8 mouse cellular contexts compared by ENCODE assay signal in genomic region chr3:100490010-100490300, GRCm38 (mm10). TPM values are rescaled to one million over a fixed set of nuclear protein-coding genes. Genes with fewer than 3 reads are reported as not detected.
DNase-seq lines count a peak whose midpoint lies in the region; ATAC-seq and TF ChIP-seq lines count a peak whose summit lies in the region.

No protein-coding gene starts in this region.

- no peak overlapping the region for H3K27ac ChIP-seq in heart, embryonic 11.5 days (ENCODE audit: low read depth, low read length)
- H3K27ac ChIP-seq in hindbrain, embryonic 10.5 days: peak overlapping the region; percentile 85; the same call in 1 of the 2 replicates
- peak overlapping the region; percentile 82; the same call in 1 of the 2 replicates for H3K27ac ChIP-seq in liver, postnatal 0 days (ENCODE audit: low read depth)

- DNase-seq in heart, postnatal 36 days: no peak
- peak; percentile 36 for DNase-seq in ES-CJ7 (ENCODE audit: low read depth, low spot score)
- no peak for DNase-seq in hindbrain, embryonic 10.5 days (ENCODE audit: low spot score)
- DNase-seq in liver, postnatal 0 days: no peak
- DNase-seq in urinary bladder, adult 18-20 months (ENCODE audit: low spot score in 2 of 2): no peak
- no peak for DNase-seq in gastrocnemius, postnatal 36 days

- peaks cover 7% of the 10 kb centered on the region; the same call in 1 of the 2 replicates for H3K4me1 ChIP-seq in heart, embryonic 11.5 days (ENCODE audit: control insufficient read depth, insufficient read depth, low read length)
- H3K4me1 ChIP-seq in hindbrain, embryonic 10.5 days (replicated peaks): peaks cover 36% of the 10 kb centered on the region
- H3K4me1 ChIP-seq in liver, postnatal 0 days (ENCODE audit: insufficient read depth): peaks cover 28% of the 10 kb centered on the region

- peaks cover 10% of the 10 kb centered on the region for H3K27me3 ChIP-seq in heart, embryonic 11.5 days (ENCODE audit: control insufficient read depth, insufficient read depth, low read length)
- H3K27me3 ChIP-seq in hindbrain, embryonic 10.5 days (ENCODE audit: insufficient read depth, poor library complexity, severe bottlenecking): peaks cover 51% of the 10 kb centered on the region
- peaks cover 10% of the 10 kb centered on the region; the same call in 1 of the 2 replicates for H3K27me3 ChIP-seq in liver, postnatal 0 days (ENCODE audit: insufficient read depth, low read length)

- H3K4me2 ChIP-seq in heart, embryonic 11.5 days: peak overlapping the region; percentile 99
- H3K4me2 ChIP-seq in liver, postnatal 0 days (ENCODE audit: low read depth, low read length): peak overlapping the region; percentile 96

- peak overlapping the region; percentile 75; the same call in 1 of the 2 replicates for H3K9ac ChIP-seq in heart, embryonic 11.5 days (ENCODE audit: low read depth, low read length)
- H3K9ac ChIP-seq in liver, postnatal 0 days (replicated peaks): peak overlapping the region; percentile 88

- H3K9me3 ChIP-seq in heart, embryonic 11.5 days (replicated peaks; ENCODE audit: control insufficient read depth, low read length): no peaks in the 10 kb centered on the region
- H3K9me3 ChIP-seq in hindbrain, embryonic 10.5 days: no peaks in the 10 kb centered on the region
- no peaks in the 10 kb centered on the region for H3K9me3 ChIP-seq in liver, postnatal 0 days (ENCODE audit: low read length)

- TF ChIP-seq CTCF in liver, postnatal 0 days (IDR thresholded peaks at IDR 0.05; ENCODE audit: low read depth): no peak

- peak overlapping the region; percentile 76 for H3K4me3 ChIP-seq in heart, embryonic 11.5 days (ENCODE audit: low read depth, low read length)
- H3K4me3 ChIP-seq in hindbrain, embryonic 10.5 days: peak overlapping the region; percentile 80
- peak overlapping the region; percentile 84 for H3K4me3 ChIP-seq in liver, postnatal 0 days (ENCODE audit: low read depth, low read length)

- intact Hi-C loops in heart, postnatal 36 days (cut with DNase I): loop anchor here (2.0 kb wide), 1 partner anchor 325 kb away; no protein-coding TSS in a partner anchor
- intact Hi-C loops in gastrocnemius, postnatal 36 days (cut with DNase I): no loop called here

- 26% methylated on average over 4 of the region's 4 CpGs for WGBS in heart, embryonic 11.5 days (ENCODE audit: insufficient replicate concordance)
- 16% methylated on average over 4 of the region's 4 CpGs for WGBS in hindbrain, embryonic 10.5 days
- WGBS in liver, postnatal 0 days (ENCODE audit: insufficient replicate concordance): 29% methylated on average over 4 of the region's 4 CpGs

- H3K36me3 ChIP-seq in heart, embryonic 11.5 days (ENCODE audit: control insufficient read depth, insufficient read depth, low read length): no peaks in the 10 kb centered on the region
- no peaks in the 10 kb centered on the region for H3K36me3 ChIP-seq in hindbrain, embryonic 10.5 days
- H3K36me3 ChIP-seq in liver, postnatal 0 days (replicated peaks; ENCODE audit: insufficient read depth, low read length): 0 out of 2 replicates have a peak, but pooled peaks cover 2% of the 10 kb centered on the region

- ATAC-seq in heart, embryonic 11.5 days (replicated peaks; ENCODE audit: insufficient number of reproducible peaks, low FRiP score, low TSS enrichment): no peak
- ATAC-seq in liver, postnatal 0 days: no peak
- ATAC-seq in megakaryocyte-erythroid progenitor cell, adult 5-6 weeks (replicated peaks; ENCODE audit: low FRiP score, low TSS enrichment, poor library complexity, severe bottlenecking): no peak

- TF ChIP-seq EP300 in liver, postnatal 0 days (IDR thresholded peaks at IDR 0.05; ENCODE audit: low read depth): no peak

RNA-seq across cellular contexts. Expression of gene Tent5c, which starts 0.8 kb away (rescaled TPM):
- polyA plus RNA-seq in heart, embryonic 11.5 days (2014; fragmentation: Nextera tagmentation; extraction: Ambion mirVana): 7.4 and 8.3 TPM in 2 replicates
- 10 to 100 TPM; 22.5 to 29.8 TPM for total RNA-seq in heart, postnatal 36 days (2021)
- 2.0 and 2.2 TPM in 2 replicates for polyA plus RNA-seq in hindbrain, embryonic 10.5 days (2016; fragmentation: Nextera tagmentation; extraction: Ambion mirVana)
- polyA plus RNA-seq in liver, postnatal 0 days (2015; fragmentation: Nextera tagmentation; extraction: Ambion mirVana): 30.7 and 32.5 TPM in 2 replicates
- 6.6 and 7.5 TPM in 2 replicates for total RNA-seq in megakaryocyte-erythroid progenitor cell, adult 5-6 weeks (2014; fragmentation: Nextera tagmentation)
- total RNA-seq in megakaryocyte-erythroid progenitor cell, adult 5-6 weeks (2017): 3.0 and 13.1 TPM in 2 replicates
- 1 to 10 TPM; 1.4 to 1.8 TPM for total RNA-seq in gastrocnemius, postnatal 36 days (2021)
